Mouse (Mus musculus) bone marrow macrophage, adult 2 months (primary cell): ENCODE data around the gene Shd.

Source experiments
- CTCF ChIP-seq: IDR thresholded peaks from 2 replicates; pipeline ENCODE4 v1.5.1; 2012; ENCODE audit warnings: low read depth, mild to moderate bottlenecking, low read length, moderate library complexity
- POLR2A ChIP-seq: IDR thresholded peaks from 2 replicates; pipeline ENCODE4 v1.6.1; 2012; ENCODE audit warnings: mild to moderate bottlenecking, low read depth, low read length, borderline replicate concordance

DNA sequence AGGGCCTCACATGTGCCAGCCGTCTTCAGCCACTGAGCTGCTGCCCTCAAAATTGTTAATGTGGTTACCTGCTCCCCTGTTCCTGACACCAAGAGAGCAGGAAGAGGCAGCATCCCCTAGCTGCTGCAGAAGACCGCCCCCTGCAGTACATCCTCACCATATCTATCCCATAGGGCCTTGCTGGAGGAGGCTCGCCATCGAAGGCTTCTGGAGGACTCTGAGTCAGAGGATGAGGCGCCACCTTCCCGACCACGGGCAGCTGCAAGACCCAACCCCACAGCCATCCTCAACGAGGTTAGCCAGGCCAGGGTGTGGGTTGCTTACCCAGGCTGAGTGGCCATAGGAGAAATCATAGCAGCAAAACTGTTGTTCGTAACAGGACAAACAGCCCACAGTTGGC, 5.3 kb upstream of the Shd start:
- TF ChIP-seq CTCF (no peak), POLR2A (no peak)
